Mouse (Mus musculus) right cerebral cortex, postnatal 10 days (tissue): ENCODE results near the gene Cln6.
A peak's percentile ranks its signal among the peaks of the same experiment; 100 is the strongest.

Experiments
- DNase-seq, 2 experiments: peaks; one replicate each; pipeline ENCODE4 v3.0.0; 2021; ENCODE audit warnings: low spot score in 2 of 2

The Cln6 gene

DNA sequence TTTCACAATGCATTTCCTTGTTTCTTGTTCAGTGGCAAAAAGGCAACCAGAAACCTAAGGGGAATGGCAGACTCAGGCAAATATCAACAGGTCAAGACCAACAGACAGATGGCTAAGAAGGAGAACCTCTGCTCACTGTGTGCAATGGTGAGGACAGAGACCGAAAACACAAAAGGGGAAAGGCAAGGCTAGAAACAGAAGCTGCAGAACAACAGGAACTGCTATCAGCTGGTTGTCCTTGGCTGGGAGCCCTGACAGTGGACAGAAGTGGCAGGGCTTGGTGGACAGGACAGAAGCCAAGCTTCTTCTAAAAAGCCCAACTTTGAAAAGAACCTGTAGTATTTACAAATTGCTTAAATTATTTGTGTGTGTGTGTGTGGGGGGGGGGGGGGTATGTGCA is 55.9 kb downstream of the Cln6 start:
- DNase-seq = peak in 1 of 2 experiments; percentile 36
